Mouse (Mus musculus): ENCODE data around the gene Gm10447. TPM values are rescaled to one million over a fixed set of nuclear protein-coding genes. Genes with fewer than 3 reads are reported as not detected.
A peak's percentile ranks its signal among the peaks of the same experiment; 100 is the strongest.
"Not testable (repeated sequence)": the region's sequence is repeated elsewhere in the genome, so short reads cannot be mapped to it uniquely, and the experiment has no call there.

Gm10447 gene
- polyA plus RNA-seq, 1 experiment from 2014 or later, result 0.13 TPM

DNA sequence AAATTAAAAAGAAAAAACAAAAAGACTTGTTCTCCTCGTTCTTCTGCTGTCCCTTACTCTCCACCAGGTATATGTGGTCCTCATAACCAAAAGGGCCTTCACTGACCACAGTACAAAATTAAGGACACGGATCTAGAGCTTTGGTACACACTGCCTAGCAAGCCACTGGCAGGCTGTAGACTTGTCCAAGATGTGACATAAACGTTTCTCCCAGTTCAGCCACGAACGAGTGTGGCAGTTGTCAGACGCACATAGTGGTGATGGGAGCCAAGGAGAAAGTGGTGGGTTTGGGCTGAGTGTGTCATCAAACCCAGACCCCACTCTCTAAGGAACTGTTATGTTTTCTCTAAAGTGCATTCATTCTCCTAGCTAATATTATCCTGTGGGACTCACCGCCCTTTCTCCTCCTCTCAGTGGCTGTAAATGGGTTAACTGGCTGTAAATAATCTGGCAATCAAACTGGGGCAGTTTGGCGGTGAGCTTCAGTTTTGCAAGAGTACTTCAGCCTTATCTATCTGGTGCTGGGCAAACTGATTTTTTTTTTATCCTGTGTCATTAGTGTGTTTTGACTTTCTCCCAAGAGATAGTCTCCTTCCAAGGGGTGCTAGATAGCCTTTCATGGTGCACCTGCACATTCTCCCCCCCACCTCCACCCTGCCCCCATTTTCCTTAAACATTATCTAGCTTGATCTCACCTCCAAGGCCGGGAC is 25.4 kb downstream of the Gm10447 start:
- Histone ChIP-seq H3K9me3 (no peaks in the 10 kb centered on the region), H3K27ac (peak overlapping the region; percentile 65), H3K9ac (peak overlapping the region; percentile 45; the same call in 1 of the 2 replicates), H3K4me2 (peak overlapping the region; percentile 52), H3K27me3 (0 out of 2 replicates have a peak, but pooled peaks cover 4% of the 10 kb centered on the region), H3K4me3 (replicated peaks) (peak overlapping the region; percentile 96), H3K36me3 (replicated peaks) (peaks cover 19% of the 10 kb centered on the region), H3K4me1 (peaks cover 18% of the 10 kb centered on the region)
- no peak; the same call in 1 of the 2 replicates for ATAC-seq (ENCODE audit: low FRiP score)
- 16% methylated on average over 9 of the region's 9 CpGs for WGBS

DNA sequence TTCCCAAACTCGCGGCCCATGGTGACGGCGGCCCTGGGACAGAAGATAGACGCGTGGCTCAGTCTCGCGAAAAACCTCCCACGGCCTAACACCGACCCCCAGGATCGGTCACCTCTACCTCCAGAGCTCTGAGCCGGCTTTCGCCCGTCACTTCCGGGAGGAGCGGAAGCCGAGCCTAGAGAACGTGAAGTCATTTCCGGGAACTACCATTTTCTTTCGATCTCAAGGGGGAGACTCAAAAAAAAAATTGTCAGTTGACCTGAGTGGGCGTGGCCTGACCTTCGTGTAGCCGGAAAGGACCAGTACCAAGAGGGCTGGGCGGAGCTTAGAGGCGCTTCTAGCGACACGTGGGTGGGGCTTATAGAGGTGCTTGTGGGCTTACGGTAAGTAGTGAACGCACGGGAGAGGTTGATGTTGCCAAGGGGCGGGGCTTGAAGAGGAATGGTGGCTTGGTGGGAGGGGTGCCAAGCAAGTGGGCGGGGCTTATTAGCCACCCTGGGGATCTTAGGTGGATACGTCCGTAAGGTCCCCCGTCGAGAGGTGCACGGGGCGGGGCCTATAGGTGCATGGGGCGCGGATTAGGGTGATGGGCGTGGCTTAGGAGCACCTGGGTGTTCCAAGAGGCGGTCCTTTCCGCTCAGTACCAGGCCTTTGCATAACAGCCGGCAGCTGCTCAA is 26.1 kb downstream of the Gm10447 start, which contains the start of the genes Uqcrq and Gdf9:
Uqcrq (minus strand) TSS at position 162 of the 677 bp plus-strand sequence.
Gdf9 (plus strand) TSS at position 354 of the 677 bp plus-strand sequence.
- Histone ChIP-seq H3K4me2 (peak within 1 kb of the TSS; percentile 89), H3K4me1 (peaks cover 18% of the 10 kb centered on the region), H3K27ac (peak within 1 kb of the TSS; percentile 66), H3K9ac (peak within 1 kb of the TSS; percentile 91), H3K36me3 (replicated peaks) (peaks cover 19% of the 10 kb centered on the region), H3K4me3 (replicated peaks) (peak within 1 kb of the TSS; percentile 96), H3K9me3 (no peaks in the 10 kb centered on the region), H3K27me3 (0 out of 2 replicates have a peak, but pooled peaks cover 4% of the 10 kb centered on the region)
- ATAC-seq (ENCODE audit: low FRiP score), result peak; percentile 97
- WGBS, result under 1% methylated on average over 44 of the region's 44 CpGs

DNA sequence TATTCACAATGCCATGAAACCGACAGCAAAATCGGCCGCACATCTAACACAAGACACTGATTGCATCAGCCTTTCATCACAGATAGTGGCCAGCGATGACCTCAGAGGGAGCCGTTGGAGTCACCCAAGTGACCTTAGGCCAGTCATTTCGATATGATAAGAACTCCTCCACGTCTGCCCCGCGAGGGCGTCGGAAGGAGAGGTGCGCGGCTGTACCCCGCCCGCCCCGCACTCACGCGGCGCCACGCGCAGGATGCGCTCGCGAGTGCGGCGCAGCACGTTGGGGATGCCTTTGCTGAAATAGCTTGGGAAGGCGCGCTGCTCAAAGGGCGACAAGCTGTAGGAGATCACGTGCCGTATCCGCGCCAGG is 26.6 kb downstream of the Gm10447 start:
- ATAC-seq (ENCODE audit: low FRiP score), result no peak
- Histone ChIP-seq H3K4me2 (peak overlapping the region; percentile 89), H3K36me3 (replicated peaks) (peaks cover 19% of the 10 kb centered on the region), H3K27me3 (0 out of 2 replicates have a peak, but pooled peaks cover 4% of the 10 kb centered on the region), H3K27ac (peak overlapping the region; percentile 66), H3K9ac (peak overlapping the region; percentile 91), H3K4me1 (peaks cover 18% of the 10 kb centered on the region), H3K4me3 (replicated peaks) (peak overlapping the region; percentile 96), H3K9me3 (no peaks in the 10 kb centered on the region)
- WGBS, result under 1% methylated on average over 34 of the region's 34 CpGs

DNA sequence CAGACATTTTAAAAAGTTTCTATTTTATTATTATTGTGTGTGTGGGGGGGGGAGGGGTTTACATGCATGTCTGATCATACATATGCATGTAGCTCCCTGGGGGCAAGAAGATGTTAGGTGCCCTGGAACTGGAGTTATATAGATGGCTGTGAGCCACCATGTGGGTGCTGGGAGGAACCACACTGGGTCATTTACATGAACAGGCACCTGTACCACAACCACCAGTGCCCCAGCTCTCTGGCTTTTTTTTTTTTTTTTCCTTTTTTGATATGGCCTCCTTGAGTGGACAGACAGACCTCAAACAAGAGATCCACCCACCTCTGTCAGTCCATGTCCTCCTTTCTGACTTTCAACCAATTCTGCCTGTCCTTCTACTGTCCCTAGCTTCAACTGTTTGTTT is 27.7 kb downstream of the Gm10447 start:
- no peak overlapping the region for H3K9ac ChIP-seq
- no peak overlapping the region for H3K27ac ChIP-seq
- peaks cover 18% of the 10 kb centered on the region for H3K4me1 ChIP-seq
- ATAC-seq (ENCODE audit: low FRiP score), result no peak
- 0 out of 2 replicates have a peak overlapping the region, but pooled peaks have one; percentile 96 for H3K4me3 ChIP-seq (replicated peaks)
- H3K36me3 ChIP-seq (replicated peaks), result peaks cover 19% of the 10 kb centered on the region
- H3K27me3 ChIP-seq, result 0 out of 2 replicates have a peak, but pooled peaks cover 4% of the 10 kb centered on the region
- H3K9me3 ChIP-seq, result no peaks in the 10 kb centered on the region
- no peak overlapping the region for H3K4me2 ChIP-seq

DNA sequence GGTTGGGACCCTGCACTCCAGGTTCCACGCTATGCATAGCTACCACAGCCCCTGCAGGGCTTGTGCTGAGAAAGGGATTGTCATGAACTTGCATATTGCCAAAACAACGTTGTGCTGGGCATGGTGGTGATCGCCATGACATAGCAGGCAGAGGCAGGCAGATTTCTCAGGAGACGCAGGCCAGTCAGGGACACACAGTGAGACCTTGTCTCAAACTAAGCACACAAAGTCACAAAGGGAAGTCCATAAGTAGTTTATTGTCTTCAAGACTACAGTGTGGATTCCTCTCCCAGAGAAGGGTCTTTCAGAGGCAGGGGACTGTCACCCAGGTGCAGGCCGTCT is 28.2 kb downstream of the Gm10447 start:
- Histone ChIP-seq H3K9ac (no peak overlapping the region), H3K4me3 (replicated peaks) (no peak overlapping the region), H3K36me3 (replicated peaks) (peaks cover 19% of the 10 kb centered on the region), H3K4me2 (no peak overlapping the region), H3K4me1 (peaks cover 18% of the 10 kb centered on the region), H3K9me3 (no peaks in the 10 kb centered on the region), H3K27ac (no peak overlapping the region), H3K27me3 (0 out of 2 replicates have a peak, but pooled peaks cover 4% of the 10 kb centered on the region)
- WGBS, result 96% methylated on average over 5 of the region's 5 CpGs
- ATAC-seq (ENCODE audit: low FRiP score), result no peak

DNA sequence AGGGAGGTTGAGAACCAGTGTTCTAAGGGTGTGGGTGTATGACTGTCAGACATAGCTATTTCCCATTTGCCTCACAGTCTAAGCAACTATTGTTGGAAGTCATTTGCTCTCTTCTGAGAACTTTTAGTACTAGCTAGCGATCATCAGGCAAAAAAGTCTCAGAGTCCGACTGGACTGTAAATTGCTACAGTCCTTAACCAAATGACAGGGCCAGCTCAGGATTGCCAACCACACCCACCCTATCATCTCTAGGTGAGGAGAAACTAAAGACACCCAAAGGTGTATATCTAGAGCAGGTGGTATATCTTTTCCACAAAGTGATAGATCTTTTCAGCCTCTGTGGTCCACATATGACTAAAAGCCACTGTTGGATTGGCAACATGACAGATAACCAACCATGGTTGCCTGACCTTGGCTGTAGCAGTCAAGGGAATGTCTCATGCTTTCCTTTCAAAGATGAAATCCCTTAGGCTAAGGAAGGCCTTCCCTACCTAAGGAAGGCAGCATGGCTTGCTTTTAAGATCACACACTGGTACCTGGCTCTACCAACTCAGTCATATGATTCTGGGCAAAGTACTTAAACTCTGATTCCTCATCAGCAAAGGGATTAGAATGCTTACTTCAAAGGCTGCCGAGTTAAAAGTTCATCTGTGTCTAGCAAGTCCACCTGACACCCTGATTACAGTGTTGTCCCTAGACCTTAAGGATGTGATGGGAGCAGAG is 28.8 kb downstream of the Gm10447 start:
- H3K27ac ChIP-seq, result no peak overlapping the region
- no peaks in the 10 kb centered on the region for H3K9me3 ChIP-seq
- WGBS, result 93% methylated on average over 3 of the region's 3 CpGs
- H3K4me1 ChIP-seq, result peaks cover 18% of the 10 kb centered on the region
- no peak overlapping the region for H3K4me2 ChIP-seq
- no peak for ATAC-seq (ENCODE audit: low FRiP score)
- H3K27me3 ChIP-seq, result no peaks in the 10 kb centered on the region
- no peak overlapping the region for H3K9ac ChIP-seq
- peaks cover 19% of the 10 kb centered on the region for H3K36me3 ChIP-seq (replicated peaks)
- no peak overlapping the region for H3K4me3 ChIP-seq (replicated peaks)

DNA sequence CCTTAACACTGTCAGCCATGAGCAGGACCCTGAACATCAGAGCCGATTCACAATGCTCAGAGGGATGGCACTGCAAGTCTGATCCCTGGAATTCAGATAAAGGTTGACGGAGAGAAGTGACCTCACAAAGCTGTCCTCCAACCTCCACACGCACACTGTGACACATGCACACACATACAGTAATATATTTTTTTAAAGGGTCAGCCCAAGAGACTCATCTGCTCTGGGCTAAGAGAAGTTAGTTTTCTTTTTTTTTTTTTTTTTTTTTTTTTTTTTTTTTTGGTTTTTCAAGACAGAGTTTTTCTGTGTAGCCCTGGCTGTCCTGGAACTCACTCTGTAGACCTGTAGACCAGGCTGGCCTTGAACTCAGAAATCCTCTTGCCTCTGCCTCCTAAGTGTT is 30.0 kb downstream of the Gm10447 start:
- WGBS, result 92% methylated on average over 3 of the region's 3 CpGs
- H3K9me3 ChIP-seq, H3K4me2 ChIP-seq: not testable (repeated sequence)

DNA sequence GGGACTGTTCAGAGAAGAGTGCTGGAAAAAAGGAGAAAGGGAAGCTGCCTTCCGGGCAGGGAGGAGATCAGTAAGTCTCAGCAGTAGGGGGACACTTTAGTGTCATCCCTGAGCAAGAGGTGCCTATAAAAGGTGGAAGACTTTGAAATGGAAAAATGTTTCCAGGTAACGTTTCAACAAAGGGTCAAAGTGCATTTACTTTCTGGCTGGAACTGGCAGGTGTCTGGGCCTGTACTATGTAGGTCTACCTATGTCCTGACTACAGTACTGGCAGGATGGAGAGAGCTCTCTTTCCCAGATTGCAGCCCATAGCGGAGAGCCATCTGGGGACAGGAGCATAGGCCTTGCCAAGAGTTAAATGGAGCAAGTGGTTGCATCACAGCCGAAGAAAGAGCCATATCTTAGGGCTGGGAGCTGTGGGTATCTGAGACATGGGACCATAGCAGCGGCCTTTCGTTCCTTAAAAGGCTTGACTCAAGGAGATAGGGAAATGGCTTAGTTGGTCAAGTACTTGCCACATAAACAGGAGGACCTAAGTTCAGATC is 31.1 kb downstream of the Gm10447 start:
- no peak overlapping the region for H3K4me3 ChIP-seq (replicated peaks)
- WGBS, result 89% methylated on average over 6 of the region's 6 CpGs
- no peak overlapping the region for H3K4me2 ChIP-seq
- H3K27me3 ChIP-seq, result no peaks in the 10 kb centered on the region
- peaks cover 12% of the 10 kb centered on the region for H3K4me1 ChIP-seq
- peaks cover 25% of the 10 kb centered on the region for H3K36me3 ChIP-seq (replicated peaks)
- no peak for ATAC-seq (ENCODE audit: low FRiP score)
- no peak overlapping the region for H3K9ac ChIP-seq
- H3K9me3 ChIP-seq, result no peaks in the 10 kb centered on the region
- H3K27ac ChIP-seq, result no peak overlapping the region

More for the DNA sequence above, 30.0 kb downstream of the Gm10447 start:
- peaks cover 18% of the 10 kb centered on the region for H3K4me1 ChIP-seq
- peaks cover 19% of the 10 kb centered on the region for H3K36me3 ChIP-seq (replicated peaks)
- H3K27ac ChIP-seq, result 0 out of 2 replicates have a peak overlapping the region, but pooled peaks have one; percentile 0
- not testable (repeated sequence) for H3K4me3 ChIP-seq (replicated peaks); H3K9ac ChIP-seq; H3K27me3 ChIP-seq; ATAC-seq (ENCODE audit: low FRiP score)

DNA sequence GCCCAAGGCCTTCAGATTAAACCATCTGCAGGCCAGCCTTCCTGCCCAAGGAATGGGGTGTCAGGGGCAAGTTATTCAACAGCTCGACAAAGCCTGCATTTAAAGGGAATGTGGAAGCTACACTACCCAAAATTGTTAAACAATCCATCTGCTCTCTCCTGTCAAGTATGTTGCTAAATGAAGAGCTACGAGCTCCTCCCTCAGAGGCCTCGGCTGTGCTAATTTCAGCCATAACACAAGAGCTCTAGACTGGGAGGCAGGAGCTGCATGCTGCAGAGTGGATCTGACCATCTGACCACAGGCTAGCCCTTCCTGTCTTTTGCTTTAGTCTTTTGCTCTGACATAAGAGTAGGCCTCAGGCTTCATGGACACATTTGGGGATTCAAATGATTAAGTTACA is 31.7 kb downstream of the Gm10447 start:
- Histone ChIP-seq H3K36me3 (replicated peaks) (peaks cover 26% of the 10 kb centered on the region), H3K9ac (no peak overlapping the region), H3K4me1 (peaks cover 12% of the 10 kb centered on the region), H3K4me3 (replicated peaks) (no peak overlapping the region), H3K9me3 (no peaks in the 10 kb centered on the region), H3K4me2 (no peak overlapping the region), H3K27ac (no peak overlapping the region), H3K27me3 (no peaks in the 10 kb centered on the region)
- no peak for ATAC-seq (ENCODE audit: low FRiP score)
- WGBS, result 86% methylated on average over 3 of the region's 3 CpGs

DNA sequence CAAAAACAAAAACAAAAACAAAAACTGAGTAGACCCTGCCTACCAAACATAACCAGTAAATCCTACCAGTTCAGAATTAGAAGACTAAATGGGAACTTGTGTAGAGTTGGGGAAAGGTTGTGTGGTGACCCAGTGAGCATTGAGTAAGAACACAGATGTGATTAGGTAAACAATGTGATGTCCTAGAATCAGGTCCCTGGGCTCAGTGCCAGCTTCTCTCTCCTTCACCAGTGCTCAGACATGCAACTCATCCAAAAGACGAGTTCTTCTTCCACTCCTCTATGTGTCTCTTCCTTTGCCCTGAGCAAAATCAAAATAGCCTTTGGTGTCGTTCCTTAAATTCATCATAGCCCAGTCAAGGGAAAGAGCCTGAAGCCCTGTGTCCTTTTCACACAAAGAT is 32.1 kb downstream of the Gm10447 start:
- peaks cover 8% of the 10 kb centered on the region for H3K4me1 ChIP-seq
- no peak overlapping the region for H3K9ac ChIP-seq
- no peaks in the 10 kb centered on the region for H3K9me3 ChIP-seq
- H3K4me3 ChIP-seq (replicated peaks), result no peak overlapping the region
- no peak overlapping the region for H3K4me2 ChIP-seq
- H3K27me3 ChIP-seq, result no peaks in the 10 kb centered on the region
- 83% methylated on average over 2 of the region's 2 CpGs for WGBS
- H3K27ac ChIP-seq, result no peak overlapping the region
- no peak for ATAC-seq (ENCODE audit: low FRiP score)
- H3K36me3 ChIP-seq (replicated peaks), result peaks cover 31% of the 10 kb centered on the region

DNA sequence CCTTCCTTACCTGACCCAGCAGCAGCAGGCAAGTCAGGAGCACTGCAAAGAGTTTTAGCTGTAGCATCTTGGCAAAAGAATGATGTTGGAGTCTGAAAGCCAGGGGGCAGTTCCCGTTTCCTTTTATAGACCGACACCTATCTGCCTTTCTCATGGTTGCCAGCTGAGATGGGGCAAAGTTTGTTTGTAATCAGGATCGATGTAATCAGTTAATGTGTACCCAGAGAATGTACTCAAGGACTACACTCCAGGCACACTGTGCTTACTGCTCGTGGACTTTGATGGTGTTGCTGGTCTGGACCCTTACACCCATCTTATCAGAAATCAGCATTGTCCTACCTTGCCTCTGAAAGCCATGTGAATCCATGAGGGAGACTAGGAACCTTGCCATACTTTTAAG is 33.9 kb downstream of the Gm10447 start, which contains the start of gene Leap2:
Leap2 (minus strand) TSS at position 135 of the 400 bp plus-strand sequence.
- Histone ChIP-seq H3K36me3 (replicated peaks) (peaks cover 33% of the 10 kb centered on the region), H3K4me2 (no peak within 1 kb of the TSS), H3K4me3 (replicated peaks) (no peak within 1 kb of the TSS), H3K9ac (no peak within 1 kb of the TSS), H3K4me1 (no peaks in the 10 kb centered on the region), H3K27me3 (no peaks in the 10 kb centered on the region), H3K9me3 (no peaks in the 10 kb centered on the region), H3K27ac (no peak within 1 kb of the TSS)
- ATAC-seq (ENCODE audit: low FRiP score), result no peak
- WGBS, result 91% methylated on average over 4 of the region's 4 CpGs

DNA sequence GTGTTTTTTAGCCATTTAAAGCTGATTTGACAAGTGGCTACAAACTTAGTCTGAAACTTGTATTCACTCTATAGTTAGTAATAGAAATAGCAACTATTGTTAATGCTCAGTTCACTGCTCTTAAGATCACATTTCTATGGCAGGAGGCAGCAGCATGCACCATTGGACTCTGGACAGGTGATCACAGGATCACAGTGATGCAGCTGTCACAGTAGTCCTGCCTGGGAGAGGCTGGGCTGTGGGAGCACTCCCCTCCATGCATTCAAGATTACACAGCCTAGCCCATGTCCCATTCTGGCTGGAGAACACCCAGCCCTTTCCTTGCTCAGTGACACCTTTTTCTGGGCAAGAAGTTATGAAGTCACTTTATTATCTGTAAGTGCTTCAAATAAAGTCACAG is 38.9 kb downstream of the Gm10447 start:
- Histone ChIP-seq H3K36me3 (replicated peaks) (peaks cover 72% of the 10 kb centered on the region), H3K4me3 (replicated peaks) (no peak overlapping the region), H3K27ac (no peak overlapping the region), H3K27me3 (no peaks in the 10 kb centered on the region), H3K9me3 (no peaks in the 10 kb centered on the region), H3K9ac (no peak overlapping the region), H3K4me2 (no peak overlapping the region), H3K4me1 (no peaks in the 10 kb centered on the region)
- ATAC-seq (ENCODE audit: low FRiP score), result no peak

All from forebrain, embryonic 12.5 days (tissue).